Mouse (Mus musculus) midbrain, embryonic 10.5 days (tissue): ENCODE results near the gene Relb. TPM values are rescaled to one million over a fixed set of nuclear protein-coding genes. Genes with fewer than 3 reads are reported as not detected.

Source experiments
- DNase-seq: peaks from one replicate; pipeline ENCODE4 v3.0.0-alpha.2; 2017; ENCODE audit warnings: low spot score
- H3K27ac ChIP-seq: fragments of 300-500 bp; sonication (generic); replicated peaks from 2 replicates; pipeline ENCODE4 v1.5.1; 2016; ENCODE audit warnings: mild to moderate bottlenecking
- H3K27me3 ChIP-seq: fragments of 300-500 bp; sonication (generic); 2 replicates; pipeline ENCODE4 v1.6.1; 2016; ENCODE audit warnings: low read depth, mild to moderate bottlenecking; ENCODE audit not compliant: poor library complexity, severe bottlenecking
- H3K36me3 ChIP-seq: fragments of 300-500 bp; sonication (generic); 2 replicates; pipeline ENCODE4 v1.6.1; 2016; ENCODE audit warnings: mild to moderate bottlenecking, moderate library complexity
- H3K4me1 ChIP-seq: fragments of 300-500 bp; sonication (generic); 2 replicates; pipeline ENCODE4 v1.6.1; 2016
- H3K4me3 ChIP-seq: fragments of 300-500 bp; sonication (generic); 2 replicates; pipeline ENCODE4 v1.5.1; 2016; ENCODE audit warnings: mild to moderate bottlenecking, moderate library complexity
- H3K9me3 ChIP-seq: fragments of 300-500 bp; sonication (generic); replicated peaks from 2 replicates; pipeline ENCODE4 v1.6.1; 2016; ENCODE audit warnings: mild to moderate bottlenecking
- WGBS: fragments of 180-500 bp; shearing (Covaris S2); methylation state at CpG from one replicate; pipeline ENCODE4 v1.1.7; 2016; 5-methylcytosine and 5-hydroxymethylcytosine counted together
- polyA plus RNA-seq: library from polyadenylated mRNA; unstranded; fragments of >200 nt; fragmentation: Nextera tagmentation; extraction: Ambion mirVana; gene quantifications from 2 replicates; pipeline ENCODE4 v1.2.1, GENCODE M21; 2016

Gene Relb
- polyA plus RNA-seq, 1 experiment from 2014 or later: 3.8 TPM

GRCm38 (mm10) chr7:19663940-19664339 lies 34.7 kb upstream of the Relb start:
- Histone ChIP-seq H3K4me1 (peaks cover 24% of the 10 kb centered on the region), H3K27ac (peak overlapping the region; percentile 92), H3K9me3 (0 out of 2 replicates have a peak, but pooled peaks cover 3% of the 10 kb centered on the region), H3K27me3 (no peaks in the 10 kb centered on the region), H3K36me3 (peaks cover 38% of the 10 kb centered on the region), H3K4me3 (peak overlapping the region; percentile 99)
- no peak for DNase-seq
- 22% methylated on average over 8 of the region's 8 CpGs for WGBS

DNA sequence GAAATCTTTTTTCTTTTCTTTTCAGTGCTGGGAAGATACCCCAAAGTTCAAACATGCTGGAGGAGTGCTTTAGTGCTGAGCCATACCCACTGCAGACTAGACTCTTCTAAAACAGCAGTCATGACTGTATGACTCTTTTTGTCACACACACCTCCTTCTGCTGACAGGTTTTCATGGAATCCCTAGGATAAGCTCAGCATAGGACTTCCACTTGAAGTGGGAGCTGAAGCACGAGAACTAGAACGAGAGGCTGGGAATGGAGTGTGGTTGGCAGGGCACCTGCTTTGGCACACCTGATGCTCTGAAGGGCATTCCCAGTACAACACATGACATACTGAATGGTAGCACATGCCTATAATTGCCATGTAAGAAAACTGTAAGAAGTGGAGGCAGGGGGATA lies 23.4 kb upstream of the Relb start:
- Histone ChIP-seq H3K27ac (no peak overlapping the region), H3K27me3 (no peaks in the 10 kb centered on the region), H3K9me3 (no peaks in the 10 kb centered on the region), H3K36me3 (peaks cover 84% of the 10 kb centered on the region), H3K4me3 (no peak overlapping the region), H3K4me1 (no peaks in the 10 kb centered on the region)
- 94% methylated on average over 2 of the region's 2 CpGs for WGBS
- DNase-seq: no peak

GRCm38 (mm10) chr7:19651063-19651786 lies 22.0 kb upstream of the Relb start:
- Histone ChIP-seq H3K9me3 (no peaks in the 10 kb centered on the region), H3K4me1 (no peaks in the 10 kb centered on the region), H3K27me3 (no peaks in the 10 kb centered on the region), H3K27ac (no peak overlapping the region), H3K36me3 (peaks cover 97% of the 10 kb centered on the region), H3K4me3 (no peak overlapping the region)
- no peak for DNase-seq
- 93% methylated on average over 6 of the region's 6 CpGs for WGBS

- Histone ChIP-seq H3K4me3 (no peak overlapping the region), H3K27me3 (no peaks in the 10 kb centered on the region), H3K4me1 (no peaks in the 10 kb centered on the region), H3K9me3 (no peaks in the 10 kb centered on the region), H3K36me3 (peaks cover 100% of the 10 kb centered on the region), H3K27ac (no peak overlapping the region)
- 93% methylated on average over 4 of the region's 4 CpGs for WGBS
- DNase-seq: no peak
Measured at GRCm38 (mm10) chr7:19641223-19641622, 12.0 kb upstream of the Relb start.

GRCm38 (mm10) chr7:19635074-19635827 lies 6.0 kb upstream of the Relb start:
- peaks cover 86% of the 10 kb centered on the region for H3K36me3 ChIP-seq
- H3K27ac ChIP-seq: no peak overlapping the region

DNA sequence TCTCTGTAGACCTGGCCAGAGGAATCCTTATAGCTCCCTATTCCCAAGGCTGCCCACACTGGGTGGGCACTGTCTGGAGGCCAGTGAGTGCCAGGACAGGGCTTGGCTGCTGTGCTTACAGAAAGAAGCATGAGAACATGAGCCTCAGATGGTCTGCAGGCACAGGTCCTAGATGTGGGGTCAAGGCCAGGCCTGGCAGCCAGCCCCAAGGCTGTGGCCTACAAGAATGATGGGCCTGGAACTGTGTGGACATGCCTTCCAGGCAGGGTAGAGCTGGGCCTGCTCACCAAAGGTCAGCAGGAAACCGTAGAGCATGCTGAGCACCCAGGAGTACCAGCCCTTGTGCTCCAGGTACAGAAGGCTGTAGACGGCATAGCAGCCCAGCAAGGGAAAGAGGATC lies 5.4 kb upstream of the Relb start:
- Histone ChIP-seq H3K27me3 (peaks cover 4% of the 10 kb centered on the region; the same call in 1 of the 2 replicates), H3K27ac (no peak overlapping the region), H3K4me1 (peaks cover 6% of the 10 kb centered on the region), H3K36me3 (peaks cover 79% of the 10 kb centered on the region), H3K4me3 (no peak overlapping the region), H3K9me3 (no peaks in the 10 kb centered on the region)
- WGBS: 100% methylated on average over 2 of the region's 2 CpGs
- DNase-seq: no peak

More at GRCm38 (mm10) chr7:19635074-19635827, 6.0 kb upstream of the Relb start:
- no peaks in the 10 kb centered on the region for H3K4me1 ChIP-seq
- H3K4me3 ChIP-seq: no peak overlapping the region
- H3K27me3 ChIP-seq: peaks cover 4% of the 10 kb centered on the region; the same call in 1 of the 2 replicates
- no peaks in the 10 kb centered on the region for H3K9me3 ChIP-seq
- WGBS: 92% methylated on average over 11 of the region's 11 CpGs
- DNase-seq: no peak

DNA sequence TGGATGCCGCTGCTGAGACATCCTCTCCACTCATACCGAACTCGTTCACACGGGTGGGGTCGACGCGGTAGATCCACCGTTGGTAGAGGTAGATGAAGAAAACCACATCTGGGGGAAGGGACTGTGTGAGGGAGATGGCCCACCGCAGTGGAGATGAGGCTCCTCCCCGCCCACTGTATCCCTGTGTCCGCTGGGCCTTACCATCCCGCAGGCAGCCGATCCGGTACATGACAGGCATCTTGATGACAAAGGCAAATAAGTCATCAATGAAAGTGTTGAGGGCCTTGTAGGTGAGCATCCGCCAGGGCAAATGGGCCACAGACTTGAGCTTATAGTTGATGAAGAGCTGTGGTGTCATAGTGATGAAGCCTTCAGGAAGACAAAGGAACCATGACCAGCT lies 4.6 kb upstream of the Relb start:
- Histone ChIP-seq H3K4me1 (peaks cover 9% of the 10 kb centered on the region), H3K4me3 (no peak overlapping the region), H3K27me3 (peaks cover 4% of the 10 kb centered on the region; the same call in 1 of the 2 replicates), H3K27ac (no peak overlapping the region), H3K9me3 (no peaks in the 10 kb centered on the region), H3K36me3 (peaks cover 72% of the 10 kb centered on the region)
- no peak for DNase-seq
- 97% methylated on average over 15 of the region's 15 CpGs for WGBS

DNA sequence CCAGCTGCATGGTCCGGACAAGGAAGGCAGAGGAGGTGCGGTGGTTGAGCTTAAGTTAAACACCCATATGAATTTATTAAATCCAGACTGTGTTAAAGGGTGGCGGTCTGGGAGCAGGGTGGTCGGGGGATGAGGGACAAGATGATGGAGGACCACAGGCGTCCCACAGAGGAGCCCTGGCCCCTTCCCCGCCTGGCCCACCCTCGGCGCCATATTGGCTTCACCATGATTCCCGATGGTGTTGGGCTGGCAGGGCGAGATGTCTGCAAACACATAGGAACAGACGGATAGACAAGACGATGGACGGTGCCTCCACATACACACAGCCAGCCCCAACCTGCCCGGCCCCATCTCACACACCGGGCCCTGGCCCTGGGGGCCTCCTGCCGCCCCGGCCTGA lies 4.0 kb upstream of the Relb start:
- Histone ChIP-seq H3K27ac (no peak overlapping the region), H3K4me1 (peaks cover 15% of the 10 kb centered on the region), H3K4me3 (no peak overlapping the region), H3K36me3 (peaks cover 65% of the 10 kb centered on the region), H3K9me3 (no peaks in the 10 kb centered on the region), H3K27me3 (peaks cover 4% of the 10 kb centered on the region; the same call in 1 of the 2 replicates)
- DNase-seq: no peak
- WGBS: 94% methylated on average over 17 of the region's 17 CpGs

DNA sequence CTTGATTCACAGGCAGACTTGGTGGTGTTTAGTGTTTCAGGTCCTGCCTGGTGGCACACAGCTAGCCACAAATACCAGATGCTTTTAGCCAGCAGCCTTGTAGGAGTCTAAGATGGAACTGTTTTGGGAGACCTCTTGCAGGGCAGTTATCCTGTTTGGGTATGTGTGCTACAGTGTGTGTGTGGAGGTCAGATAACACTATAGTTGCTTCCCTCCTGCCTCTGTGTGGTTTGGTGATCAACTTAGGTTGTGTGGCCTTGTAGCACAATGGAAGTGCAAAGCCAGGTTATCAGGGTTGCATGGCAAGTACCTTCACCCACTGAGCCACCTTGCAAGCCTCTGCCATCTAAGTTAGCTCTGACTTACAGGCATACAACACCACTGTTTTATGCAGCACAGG lies 3.5 kb upstream of the Relb start:
- no peak for DNase-seq
- H3K4me1 ChIP-seq: peaks cover 15% of the 10 kb centered on the region
- H3K36me3 ChIP-seq: peaks cover 60% of the 10 kb centered on the region
- no peak overlapping the region for H3K4me3 ChIP-seq
- peaks cover 4% of the 10 kb centered on the region; the same call in 1 of the 2 replicates for H3K27me3 ChIP-seq
- H3K27ac ChIP-seq: no peak overlapping the region
- no peaks in the 10 kb centered on the region for H3K9me3 ChIP-seq

DNA sequence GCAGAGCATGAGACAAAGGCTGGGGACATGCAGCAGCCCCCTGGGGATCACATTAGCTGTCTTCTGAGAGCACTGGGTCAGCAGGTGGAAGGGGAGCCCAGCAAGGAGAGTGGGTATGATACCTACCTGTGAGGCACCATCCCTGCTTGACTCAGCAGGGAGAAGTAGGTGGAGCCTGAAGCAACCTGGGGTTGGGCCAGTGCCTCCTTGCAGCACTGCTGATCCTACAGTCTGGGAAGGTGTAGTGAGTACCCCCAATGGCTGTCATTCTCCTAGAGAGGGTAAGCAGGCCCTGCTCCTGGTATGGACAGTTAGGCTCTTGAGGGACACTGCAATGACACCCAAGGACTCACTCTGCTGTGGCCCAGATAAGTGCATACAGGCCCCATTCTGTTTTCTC lies 3.0 kb upstream of the Relb start:
- H3K27ac ChIP-seq: no peak overlapping the region
- H3K4me1 ChIP-seq: peaks cover 15% of the 10 kb centered on the region
- peaks cover 4% of the 10 kb centered on the region; the same call in 1 of the 2 replicates for H3K27me3 ChIP-seq
- no peak for DNase-seq
- H3K9me3 ChIP-seq: no peaks in the 10 kb centered on the region
- H3K36me3 ChIP-seq: peaks cover 56% of the 10 kb centered on the region
- H3K4me3 ChIP-seq: no peak overlapping the region

DNA sequence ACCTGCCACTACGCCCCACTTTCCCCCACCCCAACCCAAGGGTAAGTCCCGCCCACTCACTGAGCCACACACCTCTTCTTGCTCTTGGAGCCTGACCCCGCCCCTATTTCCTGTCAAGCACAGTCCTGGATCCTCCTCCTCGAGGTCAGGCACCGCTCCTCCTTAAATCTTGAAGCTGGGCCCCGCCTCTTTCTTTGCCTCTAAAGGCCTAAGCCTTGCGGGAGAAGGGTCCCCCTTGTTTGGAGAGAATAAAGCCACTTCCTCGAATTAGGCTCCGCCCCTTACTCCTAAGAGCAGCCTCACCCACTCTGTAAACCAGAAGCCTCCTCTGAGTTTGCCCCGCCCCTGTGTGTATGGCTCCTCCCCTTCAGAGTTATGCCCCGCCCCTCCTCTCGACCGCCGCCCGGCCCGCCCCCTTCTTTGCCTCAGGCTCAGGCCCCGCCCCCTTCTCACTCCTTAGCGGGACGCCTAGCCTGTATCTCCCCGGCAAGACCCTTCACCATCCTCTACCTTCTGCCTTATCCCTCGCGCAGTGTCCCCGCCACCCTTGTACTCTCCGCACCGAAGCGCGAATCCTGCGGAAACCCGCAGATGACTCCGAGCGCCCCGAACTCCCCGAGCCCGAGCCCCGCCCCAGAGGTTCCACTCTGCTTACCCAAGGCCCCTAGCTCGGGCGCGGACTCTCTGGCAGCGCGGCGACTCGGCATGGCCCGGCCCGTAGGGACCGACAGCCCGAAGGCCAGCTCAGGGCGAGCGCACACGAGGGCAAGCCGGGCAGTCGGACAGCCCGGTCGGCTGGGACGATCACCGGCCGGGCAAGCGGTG lies 490 bp downstream of the Relb start:
- WGBS: 2% methylated on average over 57 of the region's 57 CpGs
- peaks cover 4% of the 10 kb centered on the region; the same call in 1 of the 2 replicates for H3K27me3 ChIP-seq

GRCm38 (mm10) chr7:19628192-19628535 lies 1.1 kb downstream of the Relb start:
- peak overlapping the region; percentile 64 for H3K27ac ChIP-seq
- WGBS: 17% methylated on average over 17 of the region's 17 CpGs

More for the DNA sequence above, 490 bp downstream of the Relb start:
- Histone ChIP-seq H3K4me1 (peaks cover 15% of the 10 kb centered on the region), H3K9me3 (no peaks in the 10 kb centered on the region), H3K4me3 (peak overlapping the region; percentile 79), H3K27ac (peak overlapping the region; percentile 64), H3K36me3 (peaks cover 21% of the 10 kb centered on the region)
- DNase-seq: peak; percentile 93

More at GRCm38 (mm10) chr7:19628192-19628535, 1.1 kb downstream of the Relb start:
- H3K36me3 ChIP-seq: peaks cover 15% of the 10 kb centered on the region
- DNase-seq: no peak
- H3K4me1 ChIP-seq: peaks cover 15% of the 10 kb centered on the region
- peak overlapping the region; percentile 79 for H3K4me3 ChIP-seq
- peaks cover 4% of the 10 kb centered on the region; the same call in 1 of the 2 replicates for H3K27me3 ChIP-seq
- H3K9me3 ChIP-seq: no peaks in the 10 kb centered on the region
